Mouse (Mus musculus) E14TG2a.4 (cell line): ENCODE measurements around the gene Akap13.

ENCODE experiments used
- H3K27me3 ChIP-seq: 2 replicates; pipeline ENCODE4 v1.6.1; 2014; ENCODE audit warnings: low read length, control low read depth; ENCODE audit not compliant: insufficient read depth
- H3K36me3 ChIP-seq: 2 replicates; pipeline ENCODE4 v1.6.1; 2014; ENCODE audit warnings: low read length, control low read depth; ENCODE audit not compliant: insufficient read depth
- H3K4me1 ChIP-seq: replicated peaks from 2 replicates; pipeline ENCODE4 v1.6.1; 2014; ENCODE audit warnings: low read depth, low read length, control low read depth
- H3K4me3 ChIP-seq: replicated peaks from 2 replicates; pipeline ENCODE4 v1.5.1; 2014; ENCODE audit warnings: mild to moderate bottlenecking, low read length
- H3K9me3 ChIP-seq: 2 replicates; pipeline ENCODE4 v1.6.1; 2014; ENCODE audit warnings: low read length, control low read depth
- CTCF ChIP-seq: conservative IDR thresholded peaks from 2 replicates; pipeline ENCODE4 v1.5.1; 2014; ENCODE audit warnings: low read length
- NANOG ChIP-seq: IDR thresholded peaks from 2 replicates; pipeline ENCODE4 v1.6.1; 2014; ENCODE audit warnings: borderline replicate concordance, low read length, mixed read lengths
- POU5F1 ChIP-seq: IDR thresholded peaks from 2 replicates; pipeline ENCODE4 v1.6.1; 2014; ENCODE audit warnings: low read length, borderline replicate concordance

Gene Akap13

GRCm38 (mm10) chr7:75715026-75715425 lies 259.7 kb downstream of the Akap13 start:
- H3K36me3 ChIP-seq: peaks cover under 1% of the 10 kb centered on the region; the same call in 1 of the 2 replicates
- no peaks in the 10 kb centered on the region for H3K4me1 ChIP-seq
- TF ChIP-seq NANOG (no peak), POU5F1 (no peak), CTCF (no peak)
- H3K9me3 ChIP-seq: no peaks in the 10 kb centered on the region
- H3K4me3 ChIP-seq: no peak overlapping the region
- no peaks in the 10 kb centered on the region for H3K27me3 ChIP-seq

DNA sequence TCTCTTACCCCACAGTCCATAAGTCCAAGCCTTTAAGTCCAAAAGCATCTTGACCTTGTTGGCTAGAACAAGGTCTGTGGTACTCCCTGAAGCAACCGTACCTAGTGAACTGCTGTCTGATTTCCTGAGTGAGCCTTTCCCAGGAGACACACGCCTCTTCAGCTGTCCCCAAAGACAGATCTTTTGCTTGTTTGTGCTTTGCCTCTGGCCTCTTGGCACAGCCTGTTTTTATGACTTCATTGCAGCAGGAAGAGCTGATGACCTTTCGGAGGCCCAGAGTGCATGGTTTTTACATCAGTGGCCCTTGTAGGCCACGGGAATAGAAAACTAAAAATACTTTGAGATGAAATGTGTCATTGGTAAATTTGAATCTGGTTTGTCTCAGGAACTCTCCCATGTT lies 260.6 kb downstream of the Akap13 start:
- Histone ChIP-seq H3K4me1 (no peaks in the 10 kb centered on the region), H3K27me3 (no peaks in the 10 kb centered on the region), H3K36me3 (peaks cover 4% of the 10 kb centered on the region; the same call in 1 of the 2 replicates), H3K4me3 (no peak overlapping the region), H3K9me3 (no peaks in the 10 kb centered on the region)
- TF ChIP-seq CTCF (no peak), POU5F1 (no peak), NANOG (no peak)

GRCm38 (mm10) chr7:75717349-75717748 lies 262.0 kb downstream of the Akap13 start:
- Histone ChIP-seq H3K27me3 (no peaks in the 10 kb centered on the region), H3K4me3 (no peak overlapping the region), H3K9me3 (no peaks in the 10 kb centered on the region), H3K36me3 (peaks cover 4% of the 10 kb centered on the region; the same call in 1 of the 2 replicates), H3K4me1 (no peaks in the 10 kb centered on the region)
- no peak for TF ChIP-seq NANOG
- no peak for TF ChIP-seq CTCF
- TF ChIP-seq POU5F1: no peak

GRCm38 (mm10) chr7:75721302-75721701 lies 266.0 kb downstream of the Akap13 start:
- Histone ChIP-seq H3K36me3 (peaks cover 13% of the 10 kb centered on the region; the same call in 1 of the 2 replicates), H3K9me3 (no peaks in the 10 kb centered on the region), H3K4me1 (no peaks in the 10 kb centered on the region), H3K4me3 (no peak overlapping the region), H3K27me3 (no peaks in the 10 kb centered on the region)
- no peak for TF ChIP-seq NANOG
- TF ChIP-seq CTCF: no peak
- no peak for TF ChIP-seq POU5F1

DNA sequence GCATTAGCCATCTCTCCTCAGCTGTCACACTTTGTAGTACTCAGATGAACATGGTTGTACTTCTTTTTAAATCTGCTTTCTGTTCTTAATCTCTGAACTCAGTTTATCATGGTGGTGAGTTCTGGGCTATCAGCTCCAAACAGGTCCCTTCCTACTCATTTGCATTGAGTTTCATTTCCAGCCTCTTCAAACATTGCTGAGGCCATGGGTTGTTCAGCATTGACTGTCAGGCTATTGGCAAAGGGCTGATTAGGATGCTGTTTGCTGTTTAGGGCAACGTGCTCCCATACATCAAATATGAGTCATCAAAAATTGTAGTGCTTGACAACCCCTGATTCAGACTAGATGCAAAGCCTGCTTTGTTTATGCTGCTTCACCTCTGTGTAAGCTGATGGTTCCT lies 268.7 kb downstream of the Akap13 start:
- Histone ChIP-seq H3K27me3 (no peaks in the 10 kb centered on the region), H3K4me1 (no peaks in the 10 kb centered on the region), H3K4me3 (no peak overlapping the region), H3K36me3 (peaks cover 28% of the 10 kb centered on the region), H3K9me3 (0 out of 2 replicates have a peak, but pooled peaks cover under 1% of the 10 kb centered on the region)
- TF ChIP-seq POU5F1 (no peak), NANOG (no peak), CTCF (no peak)

DNA sequence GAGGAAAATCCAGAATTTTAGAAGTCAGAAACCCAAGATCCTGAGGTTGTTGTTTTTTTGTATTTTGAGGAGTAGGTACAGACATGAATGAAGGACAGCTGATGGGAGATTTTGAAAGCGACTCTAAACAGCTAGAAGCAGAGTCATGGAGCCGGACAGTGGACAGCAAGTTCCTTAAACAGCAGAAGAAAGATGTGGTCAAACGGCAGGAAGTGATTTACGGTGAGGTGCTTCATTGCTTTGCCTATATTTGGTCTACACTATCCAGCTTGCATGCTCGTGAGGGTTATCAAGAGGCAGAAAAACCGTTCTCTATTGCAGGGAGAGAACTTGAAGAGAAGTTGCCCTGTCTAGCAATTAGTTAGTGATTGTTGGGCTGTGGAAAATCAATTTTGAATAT lies 270.6 kb downstream of the Akap13 start:
- H3K27me3 ChIP-seq: no peaks in the 10 kb centered on the region
- H3K4me1 ChIP-seq: no peaks in the 10 kb centered on the region
- H3K4me3 ChIP-seq: no peak overlapping the region
- TF ChIP-seq CTCF: no peak
- H3K36me3 ChIP-seq: peaks cover 40% of the 10 kb centered on the region
- H3K9me3 ChIP-seq: peaks cover 16% of the 10 kb centered on the region

DNA sequence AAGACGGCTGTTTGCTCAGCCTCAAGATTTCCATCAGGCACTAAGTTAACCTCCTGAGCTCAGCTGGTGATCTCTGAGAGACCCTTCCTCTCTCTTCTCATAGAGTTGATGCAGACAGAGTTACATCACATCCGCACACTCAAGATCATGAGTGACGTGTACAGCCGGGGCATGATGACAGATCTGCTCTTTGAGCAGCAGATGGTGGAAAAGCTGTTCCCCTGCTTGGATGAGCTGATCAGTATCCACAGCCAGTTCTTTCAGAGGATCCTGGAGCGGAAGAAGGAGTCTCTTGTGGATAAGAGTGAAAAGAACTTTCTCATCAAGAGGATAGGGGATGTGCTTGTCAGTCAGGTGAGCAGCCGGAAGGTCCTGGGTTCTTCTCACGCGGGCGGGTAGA lies 271.5 kb downstream of the Akap13 start:
- Histone ChIP-seq H3K36me3 (peaks cover 49% of the 10 kb centered on the region), H3K4me3 (no peak overlapping the region), H3K9me3 (peaks cover 16% of the 10 kb centered on the region), H3K27me3 (no peaks in the 10 kb centered on the region), H3K4me1 (no peaks in the 10 kb centered on the region)
- TF ChIP-seq POU5F1 (no peak), NANOG (no peak), CTCF (no peak)

- peaks cover 46% of the 10 kb centered on the region for H3K36me3 ChIP-seq
- no peak overlapping the region for H3K4me3 ChIP-seq
- TF ChIP-seq CTCF: no peak
- TF ChIP-seq NANOG: no peak
- no peak for TF ChIP-seq POU5F1
- no peaks in the 10 kb centered on the region for H3K4me1 ChIP-seq
- H3K27me3 ChIP-seq: no peaks in the 10 kb centered on the region
- peaks cover 16% of the 10 kb centered on the region for H3K9me3 ChIP-seq
Measured at GRCm38 (mm10) chr7:75729652-75730051, 274.3 kb downstream of the Akap13 start.

- Histone ChIP-seq H3K4me1 (no peaks in the 10 kb centered on the region), H3K9me3 (peaks cover 16% of the 10 kb centered on the region), H3K4me3 (no peak overlapping the region), H3K36me3 (peaks cover 46% of the 10 kb centered on the region), H3K27me3 (no peaks in the 10 kb centered on the region)
- no peak for TF ChIP-seq NANOG
- no peak for TF ChIP-seq POU5F1
- no peak for TF ChIP-seq CTCF
Measured at GRCm38 (mm10) chr7:75730216-75730615, 274.9 kb downstream of the Akap13 start.

DNA sequence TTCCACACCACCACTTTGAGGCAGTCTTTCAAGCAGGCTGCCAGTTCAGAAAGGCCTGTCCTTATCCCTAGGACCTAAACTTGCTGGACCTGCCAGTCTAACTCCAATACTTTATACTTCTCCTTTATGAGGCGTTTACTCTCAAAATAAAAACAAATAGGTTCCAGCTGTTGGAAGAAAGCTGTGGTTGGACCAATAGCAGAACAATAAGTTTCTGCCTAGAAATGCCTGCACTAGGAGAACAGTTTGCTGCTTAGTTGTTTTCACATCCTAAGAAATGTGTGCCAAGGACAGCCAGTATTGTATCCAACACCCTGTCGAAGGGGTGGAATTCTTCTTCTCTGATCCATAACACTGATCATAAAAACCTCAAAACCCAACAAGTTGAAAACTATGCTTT lies 276.6 kb downstream of the Akap13 start:
- no peaks in the 10 kb centered on the region for H3K4me1 ChIP-seq
- H3K4me3 ChIP-seq: no peak overlapping the region
- TF ChIP-seq CTCF (no peak), NANOG (no peak), POU5F1 (no peak)
- no peaks in the 10 kb centered on the region for H3K27me3 ChIP-seq
- H3K9me3 ChIP-seq: peaks cover 16% of the 10 kb centered on the region
- H3K36me3 ChIP-seq: peaks cover 49% of the 10 kb centered on the region
